Mouse (Mus musculus): ENCODE results near the gene Kbtbd8. TPM values are rescaled to one million over a fixed set of nuclear protein-coding genes. Genes with fewer than 3 reads are reported as not detected.
A peak's percentile ranks its signal among the peaks of the same experiment; 100 is the strongest.

The Kbtbd8 gene
- 11.9 and 13.1 TPM in 2 replicates for polyA plus RNA-seq (2014; fragmentation: Nextera tagmentation; extraction: Ambion mirVana)

DNA sequence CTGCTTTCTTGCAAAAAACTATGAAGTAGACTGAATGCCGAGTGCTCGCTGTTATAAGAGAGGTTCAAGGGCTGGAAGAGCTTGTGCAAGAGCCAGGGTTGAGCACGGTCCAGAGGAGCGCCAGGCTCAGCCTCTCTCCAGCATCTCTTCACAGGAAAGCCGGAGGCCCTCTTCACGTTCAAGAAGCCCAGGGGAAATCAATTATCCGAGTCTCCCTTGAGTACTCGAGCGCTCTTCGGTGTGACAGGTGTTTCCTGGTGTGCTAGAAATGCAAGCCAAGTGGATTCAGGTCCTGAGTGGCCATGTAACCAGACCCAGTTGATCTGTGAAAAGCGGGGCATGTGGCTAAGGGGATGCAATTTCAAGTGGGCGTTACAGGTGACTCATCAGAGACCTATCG, at the start of gene Kbtbd8:
Gene Kbtbd8, plus strand, starts transcription at position 295 of the 400 bp plus-strand sequence.
- 27% methylated on average over 13 of the region's 13 CpGs for WGBS
- Histone ChIP-seq H3K4me2 (ENCODE audit: low read depth, low read length, severe bottlenecking) (peak within 1 kb of the TSS; percentile 49), H3K4me1 (replicated peaks; ENCODE audit: control insufficient read depth, insufficient read depth, low read length) (0 out of 2 replicates have a peak, but pooled peaks cover 2% of the 10 kb centered on the region), H3K9ac (ENCODE audit: low read length) (peak within 1 kb of the TSS; percentile 84), H3K9me3 (ENCODE audit: control insufficient read depth, low read length) (no peaks in the 10 kb centered on the region), H3K27me3 (ENCODE audit: control insufficient read depth, insufficient read depth, low read length) (no peaks in the 10 kb centered on the region), H3K4me3 (ENCODE audit: low read depth, low read length) (peak within 1 kb of the TSS; percentile 85), H3K27ac (ENCODE audit: low read depth, low read length) (peak within 1 kb of the TSS; percentile 46; the same call in 1 of the 2 replicates), H3K36me3 (ENCODE audit: control insufficient read depth, insufficient read depth, low read length) (no peaks in the 10 kb centered on the region; the same call in 1 of the 2 replicates)
- no peak for ATAC-seq (replicated peaks; ENCODE audit: low FRiP score)
- peak; percentile 53 for DNase-seq (ENCODE audit: low spot score)

DNA sequence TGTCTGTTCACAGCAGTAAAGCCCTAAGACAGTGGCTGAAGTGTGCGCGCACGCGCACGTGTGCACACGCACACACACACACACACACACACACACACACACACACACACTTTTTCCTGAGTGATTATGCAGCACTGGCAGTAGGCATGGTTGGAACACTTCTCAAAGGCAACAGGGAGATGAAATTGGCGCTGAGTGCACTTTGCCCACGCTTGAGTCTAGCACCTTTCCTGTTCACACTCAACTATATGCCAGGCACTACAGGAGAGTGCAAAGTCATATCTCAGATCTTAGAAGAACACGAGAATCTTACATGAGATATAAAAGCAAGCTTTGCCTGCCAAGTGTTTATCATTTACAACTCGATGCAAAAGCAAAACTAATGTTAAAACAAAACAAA, 47.3 kb upstream of the Kbtbd8 start:
- H3K9ac ChIP-seq (ENCODE audit: low read length) = no peak overlapping the region
- H3K9me3 ChIP-seq (ENCODE audit: control insufficient read depth, low read length) = no peaks in the 10 kb centered on the region
- no peak overlapping the region for H3K27ac ChIP-seq (ENCODE audit: low read depth, low read length)
- WGBS = 93% methylated on average over 10 of the region's 10 CpGs
- no peak overlapping the region for H3K4me2 ChIP-seq (ENCODE audit: low read depth, low read length, severe bottlenecking)
- no peaks in the 10 kb centered on the region for H3K4me1 ChIP-seq (replicated peaks; ENCODE audit: control insufficient read depth, insufficient read depth, low read length)
- no peak for DNase-seq (ENCODE audit: low spot score)
- no peak overlapping the region for H3K4me3 ChIP-seq (ENCODE audit: low read depth, low read length)
- H3K36me3 ChIP-seq (ENCODE audit: control insufficient read depth, insufficient read depth, low read length) = no peaks in the 10 kb centered on the region
- ATAC-seq (replicated peaks; ENCODE audit: low FRiP score) = no peak
- no peaks in the 10 kb centered on the region for H3K27me3 ChIP-seq (ENCODE audit: control insufficient read depth, insufficient read depth, low read length)

DNA sequence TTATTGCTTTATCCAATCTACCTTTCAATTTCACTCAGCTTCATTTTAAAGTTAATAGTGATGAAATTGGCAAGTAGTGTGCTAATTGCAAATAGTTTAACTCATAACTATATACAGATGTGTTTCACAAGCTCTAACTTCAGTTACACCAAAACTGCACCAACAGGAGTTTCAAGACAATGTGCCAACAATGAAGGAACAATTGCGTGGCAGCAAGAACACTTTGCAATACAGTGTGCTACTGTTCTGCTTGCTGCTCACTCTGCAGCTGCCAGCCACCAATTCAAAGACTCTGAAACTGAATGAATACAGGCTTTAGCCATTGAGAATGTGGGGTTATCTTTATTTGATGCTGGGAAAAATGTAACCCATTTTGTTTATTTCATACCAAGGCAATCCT, 31.8 kb upstream of the Kbtbd8 start:
- Histone ChIP-seq H3K9me3 (ENCODE audit: control insufficient read depth, low read length) (no peaks in the 10 kb centered on the region), H3K36me3 (ENCODE audit: control insufficient read depth, insufficient read depth, low read length) (no peaks in the 10 kb centered on the region), H3K27ac (ENCODE audit: low read depth, low read length) (no peak overlapping the region), H3K4me2 (ENCODE audit: low read depth, low read length, severe bottlenecking) (no peak overlapping the region), H3K9ac (ENCODE audit: low read length) (no peak overlapping the region), H3K27me3 (ENCODE audit: control insufficient read depth, insufficient read depth, low read length) (no peaks in the 10 kb centered on the region), H3K4me1 (replicated peaks; ENCODE audit: control insufficient read depth, insufficient read depth, low read length) (no peaks in the 10 kb centered on the region), H3K4me3 (ENCODE audit: low read depth, low read length) (no peak overlapping the region)
- DNase-seq (ENCODE audit: low spot score) = no peak
- no peak for ATAC-seq (replicated peaks; ENCODE audit: low FRiP score)
- WGBS = 63% methylated on average over 1 of the region's 1 CpGs

DNA sequence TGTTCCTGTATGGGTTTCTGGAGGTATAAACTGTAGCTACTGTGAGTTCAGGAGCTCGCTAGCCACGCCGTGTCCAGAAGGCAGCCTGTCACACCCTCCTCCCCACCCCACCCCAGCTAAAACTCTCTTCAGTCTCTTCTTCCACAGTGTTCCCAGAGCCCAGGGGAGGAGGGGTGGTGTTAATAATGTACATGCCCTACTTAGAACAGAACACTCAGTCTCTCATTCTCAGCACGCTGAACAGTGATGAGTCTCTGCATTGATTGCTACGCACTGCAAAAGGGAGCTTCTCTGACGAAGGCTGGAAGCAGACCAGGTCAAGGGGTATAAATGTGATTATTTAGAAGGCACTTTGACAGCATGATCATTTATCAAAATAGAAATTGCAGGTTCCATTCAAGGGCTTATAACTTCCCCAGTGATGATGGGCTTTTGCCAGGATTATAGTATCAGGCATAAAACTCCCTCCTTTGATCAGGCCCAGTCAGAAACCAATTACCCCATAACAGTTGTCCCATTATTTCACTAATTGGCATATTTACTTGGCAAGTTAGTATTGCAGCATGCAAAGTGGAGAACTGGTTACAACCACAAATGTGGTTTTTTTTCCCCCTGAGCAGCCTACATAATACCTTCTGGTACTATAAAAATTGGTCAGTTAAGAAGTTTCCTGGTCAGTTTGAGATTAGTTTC, 29.7 kb upstream of the Kbtbd8 start:
- 76% methylated on average over 6 of the region's 6 CpGs for WGBS
- H3K9ac ChIP-seq (ENCODE audit: low read length) = no peak overlapping the region
- H3K36me3 ChIP-seq (ENCODE audit: control insufficient read depth, insufficient read depth, low read length) = no peaks in the 10 kb centered on the region
- H3K4me2 ChIP-seq (ENCODE audit: low read depth, low read length, severe bottlenecking) = no peak overlapping the region
- H3K4me3 ChIP-seq (ENCODE audit: low read depth, low read length) = no peak overlapping the region
- no peaks in the 10 kb centered on the region for H3K9me3 ChIP-seq (ENCODE audit: control insufficient read depth, low read length)
- DNase-seq (ENCODE audit: low spot score) = no peak
- H3K27me3 ChIP-seq (ENCODE audit: control insufficient read depth, insufficient read depth, low read length) = no peaks in the 10 kb centered on the region
- H3K27ac ChIP-seq (ENCODE audit: low read depth, low read length) = no peak overlapping the region
- no peak for ATAC-seq (replicated peaks; ENCODE audit: low FRiP score)
- H3K4me1 ChIP-seq (replicated peaks; ENCODE audit: control insufficient read depth, insufficient read depth, low read length) = no peaks in the 10 kb centered on the region

DNA sequence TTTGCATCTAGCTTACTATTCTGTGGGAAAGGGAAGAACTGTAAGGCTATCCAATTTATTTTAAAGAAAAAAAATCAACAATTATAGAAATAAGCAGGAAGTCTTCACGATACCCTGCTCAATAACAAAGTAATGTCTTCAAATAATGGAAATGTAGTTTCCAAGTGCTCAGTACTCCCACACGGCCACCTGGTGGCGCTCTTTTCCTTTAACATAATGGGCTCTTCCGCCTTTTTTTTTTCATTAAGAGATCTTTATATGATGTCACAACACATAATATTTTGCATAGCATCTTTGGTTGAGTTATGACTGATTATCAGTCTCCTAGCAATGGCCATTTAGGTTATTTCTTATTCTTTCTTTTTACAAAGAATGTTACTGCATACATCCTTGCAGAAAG, 29.0 kb upstream of the Kbtbd8 start:
- 42% methylated on average over 4 of the region's 4 CpGs for whole genome bisulfite sequencing
- H3K4me2 ChIP-seq (ENCODE audit: low read depth, low read length, severe bottlenecking) = no peak overlapping the region
- no peaks in the 10 kb centered on the region for H3K36me3 ChIP-seq (ENCODE audit: control insufficient read depth, insufficient read depth, low read length)
- no peaks in the 10 kb centered on the region for H3K4me1 ChIP-seq (replicated peaks; ENCODE audit: control insufficient read depth, insufficient read depth, low read length)
- no peak overlapping the region for H3K4me3 ChIP-seq (ENCODE audit: low read depth, low read length)
- H3K9ac ChIP-seq (ENCODE audit: low read length) = no peak overlapping the region
- no peak overlapping the region for H3K27ac ChIP-seq (ENCODE audit: low read depth, low read length)
- H3K9me3 ChIP-seq (ENCODE audit: control insufficient read depth, low read length) = no peaks in the 10 kb centered on the region
- no peak for ATAC-seq (replicated peaks; ENCODE audit: low FRiP score)
- no peaks in the 10 kb centered on the region for H3K27me3 ChIP-seq (ENCODE audit: control insufficient read depth, insufficient read depth, low read length)
- DNase-seq (ENCODE audit: low spot score) = no peak

DNA sequence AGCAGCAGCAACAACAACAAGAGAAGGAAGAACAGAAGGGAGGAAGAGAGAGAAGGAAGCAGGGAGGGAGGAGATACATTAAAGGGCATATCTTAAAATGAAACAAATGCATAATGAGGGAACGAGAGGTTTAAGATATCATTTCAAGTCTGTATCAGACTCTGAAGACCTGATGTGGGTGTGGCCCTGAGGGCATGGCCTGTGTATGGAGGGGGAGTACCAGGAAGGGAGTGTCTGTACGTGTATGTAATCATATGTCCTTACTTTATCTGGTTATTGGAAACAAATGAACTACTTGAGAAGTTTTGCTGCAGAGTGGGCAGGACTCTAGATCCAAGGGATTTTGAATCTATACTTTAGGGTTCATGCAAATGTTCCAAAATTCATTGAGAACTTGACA, 22.3 kb upstream of the Kbtbd8 start:
- no peaks in the 10 kb centered on the region for H3K4me1 ChIP-seq (replicated peaks; ENCODE audit: control insufficient read depth, insufficient read depth, low read length)
- DNase-seq (ENCODE audit: low spot score) (no peak), ATAC-seq (replicated peaks; ENCODE audit: low FRiP score) (no peak)
- no peaks in the 10 kb centered on the region for H3K9me3 ChIP-seq (ENCODE audit: control insufficient read depth, low read length)
- H3K36me3 ChIP-seq (ENCODE audit: control insufficient read depth, insufficient read depth, low read length) = no peaks in the 10 kb centered on the region
- H3K9ac ChIP-seq (ENCODE audit: low read length) = no peak overlapping the region
- no peak overlapping the region for H3K4me2 ChIP-seq (ENCODE audit: low read depth, low read length, severe bottlenecking)
- 76% methylated on average over 2 of the region's 2 CpGs for WGBS
- no peaks in the 10 kb centered on the region for H3K27me3 ChIP-seq (ENCODE audit: control insufficient read depth, insufficient read depth, low read length)
- H3K27ac ChIP-seq (ENCODE audit: low read depth, low read length) = no peak overlapping the region
- no peak overlapping the region for H3K4me3 ChIP-seq (ENCODE audit: low read depth, low read length)

DNA sequence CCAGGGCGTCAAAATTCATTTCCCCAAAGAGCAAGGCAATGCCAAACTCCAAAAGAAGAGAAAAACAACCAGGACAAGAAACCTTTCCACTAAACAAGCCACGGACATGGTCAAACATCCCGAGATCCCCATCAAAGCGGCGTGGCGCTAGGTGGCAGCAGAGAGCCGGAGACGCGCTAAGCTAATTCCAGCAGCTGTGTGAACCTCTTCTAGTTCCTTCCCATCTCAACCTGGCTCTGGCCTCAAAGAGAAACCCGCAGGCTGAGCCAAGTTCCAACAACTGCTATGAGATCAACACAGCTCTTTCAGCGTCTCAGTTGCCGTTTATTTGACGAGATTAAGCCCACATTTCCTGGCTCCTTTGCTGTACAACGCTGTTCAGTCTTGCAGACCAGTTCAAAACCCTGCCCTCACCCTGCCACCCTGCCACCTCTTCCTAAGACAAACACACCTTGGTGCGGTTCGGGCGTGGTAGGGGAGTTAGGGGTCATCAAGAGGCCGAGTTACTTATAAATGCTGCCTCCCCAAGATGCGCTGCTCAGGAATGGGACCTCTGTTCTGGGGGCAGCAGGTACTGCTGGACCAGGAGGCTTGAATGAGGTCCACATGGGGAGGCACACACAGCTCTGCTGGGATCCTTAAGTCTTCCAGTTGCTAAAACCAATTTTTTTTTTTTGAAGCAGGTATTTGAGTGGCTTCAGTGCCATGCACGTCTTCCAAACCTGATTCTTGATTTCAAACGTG, 18.5 kb upstream of the Kbtbd8 start:
- 29% methylated on average over 21 of the region's 21 CpGs for WGBS

DNA sequence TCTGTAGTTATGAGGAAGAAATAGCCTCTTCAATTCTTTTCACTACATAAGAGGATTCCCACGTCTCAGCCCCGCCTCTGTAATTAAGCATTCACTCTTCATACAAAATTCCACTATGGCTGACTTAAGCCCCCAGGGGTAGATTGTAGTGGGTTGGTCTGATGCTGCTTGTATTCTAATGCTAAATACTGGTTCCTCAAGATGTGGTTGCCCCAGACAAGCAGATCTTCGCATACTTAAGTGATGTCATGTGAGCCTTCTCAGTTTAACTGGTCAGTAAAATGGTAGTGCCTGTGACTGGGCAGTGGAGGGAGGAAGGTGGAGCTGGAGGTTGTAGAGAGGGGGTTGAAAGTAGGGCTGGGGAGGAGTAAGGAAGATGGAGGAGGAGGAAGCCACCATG, 13.3 kb upstream of the Kbtbd8 start:
- no peak overlapping the region for H3K4me2 ChIP-seq (ENCODE audit: low read depth, low read length, severe bottlenecking)
- H3K9ac ChIP-seq (ENCODE audit: low read length) = no peak overlapping the region
- no peaks in the 10 kb centered on the region for H3K27me3 ChIP-seq (ENCODE audit: control insufficient read depth, insufficient read depth, low read length)
- H3K36me3 ChIP-seq (ENCODE audit: control insufficient read depth, insufficient read depth, low read length) = no peaks in the 10 kb centered on the region
- H3K27ac ChIP-seq (ENCODE audit: low read depth, low read length) = no peak overlapping the region
- DNase-seq (ENCODE audit: low spot score) (no peak), ATAC-seq (replicated peaks; ENCODE audit: low FRiP score) (no peak)
- no peaks in the 10 kb centered on the region for H3K9me3 ChIP-seq (ENCODE audit: control insufficient read depth, low read length)
- 48% methylated on average over 3 of the region's 3 CpGs for WGBS
- no peak overlapping the region for H3K4me3 ChIP-seq (ENCODE audit: low read depth, low read length)
- no peaks in the 10 kb centered on the region for H3K4me1 ChIP-seq (replicated peaks; ENCODE audit: control insufficient read depth, insufficient read depth, low read length)

More for the DNA sequence above, 18.5 kb upstream of the Kbtbd8 start:
- no peaks in the 10 kb centered on the region for H3K27me3 ChIP-seq (ENCODE audit: control insufficient read depth, insufficient read depth, low read length)
- no peaks in the 10 kb centered on the region for H3K4me1 ChIP-seq (replicated peaks; ENCODE audit: control insufficient read depth, insufficient read depth, low read length)
- no peaks in the 10 kb centered on the region for H3K9me3 ChIP-seq (ENCODE audit: control insufficient read depth, low read length)
- no peaks in the 10 kb centered on the region for H3K36me3 ChIP-seq (ENCODE audit: control insufficient read depth, insufficient read depth, low read length)
- ATAC-seq (replicated peaks; ENCODE audit: low FRiP score) = no peak
- H3K4me2 ChIP-seq (ENCODE audit: low read depth, low read length, severe bottlenecking) = no peak overlapping the region
- H3K27ac ChIP-seq (ENCODE audit: low read depth, low read length) = no peak overlapping the region
- DNase-seq (ENCODE audit: low spot score) = peak; percentile 89
- H3K9ac ChIP-seq (ENCODE audit: low read length) = no peak overlapping the region
- no peak overlapping the region for H3K4me3 ChIP-seq (ENCODE audit: low read depth, low read length)

Data from forebrain, embryonic 11.5 days (tissue).